Mouse (Mus musculus) heart, embryonic 14.5 days (tissue): ENCODE data around the gene Adig. TPM values are rescaled to one million over a fixed set of nuclear protein-coding genes. Genes with fewer than 3 reads are reported as not detected.

ENCODE experiments used
- ATAC-seq: fragments of 200-750 bp; cut with Nextera tagmentation; 2 replicates; pipeline ENCODE4 v1.8.0; 2017; ENCODE audit warnings: low read depth, moderate TSS enrichment; ENCODE audit not compliant: insufficient number of reproducible peaks, insufficient read depth, low FRiP score
- H3K27ac ChIP-seq, 2 experiments: fragments of 200-500 bp in 1 of 2; fragments of 300-500 bp in 1 of 2; sonication (generic) in 1 of 2; replicated peaks in 1 of 2; 2 replicates each; pipeline ENCODE4 v1.5.1; 2012 to 2014; ENCODE audit warnings: low read depth in 2 of 2, low read length in 2 of 2, control low read depth in 1 of 2, mild to moderate bottlenecking in 1 of 2, mixed read lengths in 1 of 2; ENCODE audit not compliant: control insufficient read depth in 1 of 2, insufficient read depth in 1 of 2
- H3K27me3 ChIP-seq: fragments of 300-500 bp; sonication (generic); 2 replicates; pipeline ENCODE4 v1.6.1; 2014; ENCODE audit warnings: mild to moderate bottlenecking, low read length, control low read depth; ENCODE audit not compliant: control insufficient read depth, insufficient read depth
- H3K36me3 ChIP-seq: fragments of 300-500 bp; sonication (generic); 2 replicates; pipeline ENCODE4 v1.6.1; 2014; ENCODE audit warnings: mild to moderate bottlenecking, control low read depth, low read length, mixed read lengths; ENCODE audit not compliant: control insufficient read depth, insufficient read depth
- H3K4me1 ChIP-seq, 2 experiments: fragments of 200-500 bp in 1 of 2; fragments of 300-500 bp in 1 of 2; sonication (generic) in 1 of 2; 2 replicates each; pipeline ENCODE4 v1.6.1; 2012 to 2014; ENCODE audit warnings: low read length in 2 of 2, control low read depth in 1 of 2, mixed read lengths in 1 of 2; ENCODE audit not compliant: control insufficient read depth in 2 of 2, insufficient read depth in 2 of 2
- H3K4me2 ChIP-seq: fragments of 300-500 bp; sonication (generic); 2 replicates; pipeline ENCODE4 v1.6.1; 2014; ENCODE audit warnings: mild to moderate bottlenecking, low read length
- H3K4me3 ChIP-seq, 2 experiments: fragments of 200-500 bp in 1 of 2; fragments of 300-500 bp in 1 of 2; sonication (generic) in 1 of 2; 2 replicates each; pipeline ENCODE4 v1.5.1; 2012 to 2014; ENCODE audit warnings: low read length in 2 of 2, mild to moderate bottlenecking in 2 of 2, control low read depth in 1 of 2, low read depth in 1 of 2, moderate library complexity in 1 of 2; ENCODE audit not compliant: control insufficient read depth in 1 of 2, insufficient read depth in 1 of 2
- H3K9ac ChIP-seq: fragments of 300-500 bp; sonication (generic); 2 replicates; pipeline ENCODE4 v1.6.1; 2014; ENCODE audit warnings: mild to moderate bottlenecking, low read length
- H3K9me3 ChIP-seq: fragments of 300-500 bp; sonication (generic); 2 replicates; pipeline ENCODE4 v1.6.1; 2016; ENCODE audit warnings: low read length, control low read depth; ENCODE audit not compliant: control insufficient read depth
- WGBS: fragments of 180-500 bp; shearing (Covaris S2); extraction: QIAGEN DNeasy Blood & Tissue Kit; methylation state at CpG from one replicate; pipeline ENCODE4 v1.1.7; 2014; 5-methylcytosine and 5-hydroxymethylcytosine counted together
- polyA plus RNA-seq: library from polyadenylated mRNA; unstranded; fragments of >200 nt; fragmentation: Nextera tagmentation; extraction: Ambion mirVana; gene quantifications from 2 replicates; pipeline ENCODE4 v1.2.1, GENCODE M21; 2014

Adig gene
- polyA plus RNA-seq, 1 experiment from 2014 or later: not detected

DNA sequence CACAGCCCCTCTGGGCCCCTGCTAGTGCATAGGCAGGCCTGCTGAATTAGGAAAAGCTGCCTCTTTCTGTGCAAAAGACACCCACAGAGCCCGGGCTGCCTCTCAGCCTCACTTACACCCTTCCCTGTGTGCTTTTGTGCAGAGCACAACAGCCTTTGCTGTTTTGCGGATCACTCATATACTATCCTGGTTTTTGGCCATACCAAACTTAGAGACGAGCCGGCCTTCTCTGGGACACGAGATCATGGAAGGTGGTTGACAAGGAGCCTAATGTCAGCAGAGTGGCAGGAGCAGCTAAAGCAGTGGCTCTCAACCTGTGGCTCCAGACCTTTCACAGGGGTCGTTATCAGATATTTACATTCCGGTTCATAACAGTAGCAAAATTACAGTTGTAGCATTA is 814 bp downstream of the Adig start:
- Histone ChIP-seq H3K27ac (no peak overlapping the region), H3K4me2 (no peak overlapping the region), H3K9me3 (no peaks in the 10 kb centered on the region), H3K4me3 (no peak overlapping the region), H3K4me1 (no peaks in the 10 kb centered on the region), H3K27me3 (no peaks in the 10 kb centered on the region), H3K9ac (no peak overlapping the region), H3K36me3 (peaks cover 17% of the 10 kb centered on the region)
- WGBS: 78% methylated on average over 7 of the region's 7 CpGs
- ATAC-seq: no peak

DNA sequence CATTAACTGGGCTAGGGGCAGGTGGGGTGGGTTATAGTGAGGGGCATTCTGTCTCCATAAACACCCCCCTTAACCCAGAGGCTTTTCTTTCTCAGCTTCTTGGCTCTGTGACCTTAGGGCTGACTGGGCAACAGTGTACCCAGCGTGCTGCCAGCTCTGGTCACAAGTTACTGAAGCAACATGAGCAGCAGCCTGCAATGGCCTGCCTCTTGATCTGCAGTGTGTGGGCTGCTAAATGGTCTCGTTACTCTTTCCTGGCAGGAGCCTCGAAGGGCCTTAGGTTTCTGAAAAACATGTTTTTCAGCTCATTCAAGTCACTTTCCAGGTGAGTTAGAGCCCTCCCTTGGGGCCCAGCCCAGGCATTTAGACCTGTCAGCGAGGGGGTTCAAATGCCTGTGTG is 1.3 kb downstream of the Adig start:
- 85% methylated on average over 4 of the region's 4 CpGs for WGBS
- H3K9me3 ChIP-seq: no peaks in the 10 kb centered on the region
- H3K4me1 ChIP-seq: no peaks in the 10 kb centered on the region
- H3K4me3 ChIP-seq: no peak overlapping the region
- H3K4me2 ChIP-seq: no peak overlapping the region
- H3K27ac ChIP-seq: no peak overlapping the region
- no peak overlapping the region for H3K9ac ChIP-seq
- no peaks in the 10 kb centered on the region for H3K27me3 ChIP-seq
- ATAC-seq: no peak
- H3K36me3 ChIP-seq: peaks cover 13% of the 10 kb centered on the region

DNA sequence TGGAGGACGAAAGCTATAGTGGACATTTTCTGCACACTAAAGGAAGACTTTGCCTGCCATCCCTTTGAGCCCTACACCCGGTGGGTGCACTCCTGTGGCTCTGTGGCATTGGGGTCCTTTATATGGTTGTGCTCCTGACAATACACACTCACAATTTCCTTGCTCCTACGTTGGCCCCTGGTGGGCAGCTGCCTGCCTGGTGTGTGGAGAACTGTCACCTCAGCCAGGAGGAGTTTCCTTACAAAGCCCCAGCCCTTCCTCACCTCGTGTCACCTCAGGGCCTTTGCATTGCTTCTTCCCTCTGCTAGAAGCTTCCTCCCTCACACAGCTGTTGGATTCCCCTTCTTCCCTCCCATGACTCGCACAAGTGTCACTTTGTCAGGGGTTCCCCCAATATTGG is 4.1 kb downstream of the Adig start:
- Histone ChIP-seq H3K9ac (no peak overlapping the region), H3K4me3 (no peak overlapping the region), H3K9me3 (no peaks in the 10 kb centered on the region), H3K4me2 (no peak overlapping the region), H3K36me3 (no peaks in the 10 kb centered on the region), H3K27ac (no peak overlapping the region), H3K4me1 (peaks cover 0 to 4% of the 10 kb centered on the region in 2 experiments; a peak in 1 of 4 replicates), H3K27me3 (no peaks in the 10 kb centered on the region)
- no peak for ATAC-seq
- 80% methylated on average over 5 of the region's 5 CpGs for WGBS

DNA sequence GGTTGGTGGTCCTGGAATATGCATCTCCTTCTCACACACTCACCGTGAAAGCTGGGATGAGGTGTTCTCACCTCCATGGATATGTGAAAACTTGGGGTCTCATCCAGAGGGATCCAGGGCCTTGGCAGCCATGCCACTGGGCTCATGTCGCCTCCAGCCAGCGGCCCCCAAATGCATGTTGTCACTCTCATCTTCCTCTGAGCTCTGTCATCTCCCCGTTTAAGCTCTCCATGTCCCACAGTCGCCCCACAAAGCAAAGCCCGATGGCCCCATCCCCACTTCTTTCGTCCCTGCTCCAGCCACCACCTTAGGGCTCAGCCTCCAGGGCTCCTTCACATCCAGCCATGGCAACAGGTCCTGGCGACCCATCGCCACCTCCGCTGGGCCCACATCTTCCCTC is 4.6 kb downstream of the Adig start:
- H3K4me1 ChIP-seq: peaks cover 0 to 4% of the 10 kb centered on the region in 2 experiments; a peak in 1 of 4 replicates
- H3K36me3 ChIP-seq: no peaks in the 10 kb centered on the region
- WGBS: 91% methylated on average over 10 of the region's 10 CpGs
- H3K9me3 ChIP-seq: no peaks in the 10 kb centered on the region
- H3K27ac ChIP-seq: no peak overlapping the region
- no peak overlapping the region for H3K4me2 ChIP-seq
- no peak for ATAC-seq
- no peaks in the 10 kb centered on the region for H3K27me3 ChIP-seq
- no peak overlapping the region for H3K4me3 ChIP-seq
- no peak overlapping the region for H3K9ac ChIP-seq

DNA sequence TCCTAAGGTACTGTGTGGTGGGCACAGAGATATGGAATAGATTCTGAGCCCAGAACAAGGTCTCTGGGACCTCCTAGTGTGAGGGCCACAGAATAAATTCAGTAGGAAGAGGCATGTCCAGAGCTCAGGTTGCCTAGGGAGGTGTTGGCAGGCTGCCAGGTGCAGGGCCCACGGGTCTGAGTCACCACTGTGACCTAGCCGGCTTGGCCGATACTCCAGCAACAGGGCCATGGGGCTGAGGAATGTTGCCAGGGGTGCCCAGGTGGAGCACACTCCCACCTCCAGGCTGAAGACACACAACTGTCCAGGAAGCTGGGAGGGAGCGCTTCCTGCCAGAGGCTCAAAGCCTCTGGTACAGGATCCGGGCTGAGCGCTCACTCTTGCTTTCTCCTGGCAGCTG is 8.3 kb downstream of the Adig start:
- no peak overlapping the region for H3K4me2 ChIP-seq
- ATAC-seq: no peak
- H3K27ac ChIP-seq: no peak overlapping the region
- H3K4me1 ChIP-seq: peaks cover 0 to 4% of the 10 kb centered on the region in 2 experiments; a peak in 1 of 4 replicates
- H3K36me3 ChIP-seq: no peaks in the 10 kb centered on the region
- WGBS: 41% methylated on average over 6 of the region's 6 CpGs
- H3K27me3 ChIP-seq: no peaks in the 10 kb centered on the region
- H3K4me3 ChIP-seq: no peak overlapping the region
- H3K9ac ChIP-seq: no peak overlapping the region
- no peaks in the 10 kb centered on the region for H3K9me3 ChIP-seq

DNA sequence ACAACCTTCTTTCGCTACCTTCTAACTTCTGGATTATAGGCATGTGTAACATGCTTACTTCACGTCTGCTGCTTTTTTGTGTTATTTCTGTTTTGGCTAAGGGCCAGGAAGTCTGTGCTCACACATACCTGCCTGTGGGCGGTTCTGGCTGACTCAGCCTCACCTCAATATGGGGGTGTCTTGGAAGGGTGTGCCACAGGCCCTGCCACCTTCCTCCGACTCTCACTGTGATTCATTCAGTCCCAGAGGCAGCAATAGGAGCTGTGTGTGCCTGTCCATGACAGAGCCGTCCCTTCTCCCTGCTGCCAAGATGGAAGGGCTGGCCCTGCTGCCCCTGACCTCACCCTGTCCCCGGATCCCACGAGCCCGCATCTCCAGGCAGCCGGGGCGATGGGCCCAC is 10.1 kb downstream of the Adig start, which contains the start of gene Arhgap40:
Arhgap40 (plus strand) TSS at position 269 of the 400 bp plus-strand sequence.
- Histone ChIP-seq H3K9me3 (no peaks in the 10 kb centered on the region), H3K4me3 (no peak within 1 kb of the TSS), H3K27me3 (no peaks in the 10 kb centered on the region), H3K36me3 (no peaks in the 10 kb centered on the region), H3K4me2 (no peak within 1 kb of the TSS), H3K27ac (no peak within 1 kb of the TSS), H3K4me1 (peaks cover 0 to 4% of the 10 kb centered on the region in 2 experiments; a peak in 1 of 4 replicates), H3K9ac (no peak within 1 kb of the TSS)
- ATAC-seq: no peak
- 75% methylated on average over 10 of the region's 10 CpGs for WGBS

DNA sequence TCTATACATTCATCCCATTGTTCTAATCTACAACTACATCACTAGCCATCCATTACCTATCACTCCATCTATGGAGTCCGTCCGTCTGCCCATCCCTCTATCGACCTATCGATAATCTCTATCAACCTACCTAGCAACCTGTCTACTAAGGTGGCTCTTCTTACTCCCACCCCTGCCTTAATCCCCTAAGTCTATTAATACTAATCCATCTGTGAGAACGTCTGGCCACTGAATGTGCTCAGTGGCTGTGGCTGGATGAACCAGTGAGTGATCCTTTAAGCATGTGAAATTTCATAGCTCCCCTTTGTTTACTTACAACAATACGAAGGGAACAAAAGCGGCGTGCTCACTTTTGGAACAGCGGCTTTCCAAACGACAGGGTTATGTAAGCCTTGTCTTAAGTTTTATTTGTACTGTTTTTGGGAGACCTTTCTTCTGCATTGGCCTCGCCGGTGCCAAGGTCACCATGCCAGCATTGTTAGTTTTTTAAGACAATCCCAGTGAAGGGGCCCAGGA is 11.5 kb downstream of the Adig start:
- H3K36me3 ChIP-seq: no peaks in the 10 kb centered on the region
- H3K4me2 ChIP-seq: no peak overlapping the region
- H3K4me1 ChIP-seq: peaks cover 2 to 4% of the 10 kb centered on the region in 2 experiments; a peak in 1 of 4 replicates
- WGBS: 84% methylated on average over 12 of the region's 12 CpGs
- H3K4me3 ChIP-seq: no peak overlapping the region
- no peak overlapping the region for H3K9ac ChIP-seq
- H3K27me3 ChIP-seq: no peaks in the 10 kb centered on the region
- no peak for ATAC-seq
- no peak overlapping the region for H3K27ac ChIP-seq
- no peaks in the 10 kb centered on the region for H3K9me3 ChIP-seq

DNA sequence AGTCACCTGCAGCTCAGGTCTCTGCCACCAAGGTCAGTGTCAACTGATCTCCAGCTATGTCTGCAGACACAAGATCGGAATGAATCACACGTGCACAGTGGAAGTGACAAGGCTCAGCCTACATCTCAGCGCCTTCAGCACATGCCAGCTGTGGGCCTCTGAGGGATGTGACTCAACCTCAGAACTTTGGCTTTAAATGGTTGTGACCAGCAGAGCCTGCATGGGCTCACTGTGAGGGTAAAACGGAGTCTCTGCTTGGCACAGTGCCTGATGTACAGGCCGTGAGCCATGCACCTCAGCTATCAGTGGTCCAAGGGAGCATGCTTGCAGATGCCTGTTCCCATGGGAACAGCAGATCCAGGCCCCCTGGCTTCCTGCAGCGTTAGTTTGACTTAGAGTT is 16.2 kb downstream of the Adig start:
- 34% methylated on average over 6 of the region's 6 CpGs for WGBS
- ATAC-seq: no peak

More for the DNA sequence above, 16.2 kb downstream of the Adig start:
- Histone ChIP-seq H3K27ac (no peak overlapping the region), H3K4me2 (no peak overlapping the region), H3K27me3 (no peaks in the 10 kb centered on the region), H3K9me3 (no peaks in the 10 kb centered on the region), H3K36me3 (no peaks in the 10 kb centered on the region), H3K4me3 (no peak overlapping the region), H3K4me1 (peaks cover 0 to 10% of the 10 kb centered on the region in 2 experiments; a peak in 2 of 4 replicates), H3K9ac (no peak overlapping the region)
